Mouse (Mus musculus): ENCODE measurements at regions not wholly inside any gene's neighbourhood (a gene's known extent, or its start where the extent isn't known, plus 50 kb on each side); places are given as distances from the start of the nearest gene placed in this dataset.

GRCm38 (mm10) chr7:129982411-129982810, 390.7 kb downstream of the Wdr11 start:
- no peak for DNase-seq (ENCODE audit: low spot score)

- no peak for DNase-seq (ENCODE audit: low spot score)
Measured at GRCm38 (mm10) chr7:129983601-129984120, 392.0 kb downstream of the Wdr11 start.

- DNase-seq (ENCODE audit: low spot score) = no peak
Measured at GRCm38 (mm10) chr7:129984367-129984766, 392.7 kb downstream of the Wdr11 start.

- no peak for DNase-seq (ENCODE audit: low spot score)
Measured at GRCm38 (mm10) chr7:129987119-129987665, 395.5 kb downstream of the Wdr11 start.

GRCm38 (mm10) chr7:129987713-129988112, 396.1 kb downstream of the Wdr11 start:
- DNase-seq (ENCODE audit: low spot score) = no peak

- DNase-seq (ENCODE audit: low spot score) = no peak
Measured at GRCm38 (mm10) chr7:129993446-129994223, 402.0 kb downstream of the Wdr11 start.

- DNase-seq (ENCODE audit: low spot score) = no peak
Measured at GRCm38 (mm10) chr7:129995529-129995928, 403.9 kb downstream of the Wdr11 start.

- no peak for DNase-seq (ENCODE audit: low spot score)
Measured at GRCm38 (mm10) chr7:130001064-130001463, 409.4 kb downstream of the Wdr11 start.

GRCm38 (mm10) chr7:130002002-130002401, 410.3 kb downstream of the Wdr11 start:
- DNase-seq (ENCODE audit: low spot score) = no peak

GRCm38 (mm10) chr7:130005406-130005805, 413.7 kb downstream of the Wdr11 start:
- no peak for DNase-seq (ENCODE audit: low spot score)

- DNase-seq (ENCODE audit: low spot score) = no peak
Measured at GRCm38 (mm10) chr7:130007993-130008583, 416.4 kb downstream of the Wdr11 start.

- no peak for DNase-seq (ENCODE audit: low spot score)
Measured at GRCm38 (mm10) chr7:130008591-130009418, 417.1 kb downstream of the Wdr11 start.

GRCm38 (mm10) chr7:130012067-130012466, 420.4 kb downstream of the Wdr11 start:
- DNase-seq (ENCODE audit: low spot score) = no peak

GRCm38 (mm10) chr7:130013109-130013508, 421.4 kb downstream of the Wdr11 start:
- no peak for DNase-seq (ENCODE audit: low spot score)

GRCm38 (mm10) chr7:130014609-130015008, 422.9 kb downstream of the Wdr11 start:
- DNase-seq (ENCODE audit: low spot score) = no peak

GRCm38 (mm10) chr7:130015375-130016014, 423.8 kb downstream of the Wdr11 start:
- DNase-seq (ENCODE audit: low spot score) = no peak

- DNase-seq (ENCODE audit: low spot score) = no peak
Measured at GRCm38 (mm10) chr7:130016015-130016874, 424.6 kb downstream of the Wdr11 start.

- no peak for DNase-seq (ENCODE audit: low spot score)
Measured at GRCm38 (mm10) chr7:130018891-130019290, 427.2 kb downstream of the Wdr11 start.

- DNase-seq (ENCODE audit: low spot score) = no peak
Measured at GRCm38 (mm10) chr7:130028945-130029344, 437.3 kb downstream of the Wdr11 start.

GRCm38 (mm10) chr7:130030711-130031110, 439.0 kb downstream of the Wdr11 start:
- no peak for DNase-seq (ENCODE audit: low spot score)

GRCm38 (mm10) chr7:130036235-130036634, 444.6 kb downstream of the Wdr11 start:
- no peak for DNase-seq (ENCODE audit: low spot score)
